Mouse (Mus musculus) kidney, postnatal 14 days (tissue): ENCODE measurements at regions not wholly inside any gene's neighbourhood (a gene's known extent, or its start where the extent isn't known, plus 50 kb on each side); places are given as distances from the start of the nearest gene placed in this dataset.
"Not testable (repeated sequence)": the region's sequence is repeated elsewhere in the genome, so short reads cannot be mapped to it uniquely, and the experiment has no call there.

ENCODE experiments used
- DNase-seq: peaks from one replicate; pipeline ENCODE4 v3.0.0; 2022; ENCODE audit warnings: mixed read lengths

GRCm38 (mm10) chr5:149815879-149816278, 137.8 kb downstream of the B3glct start:
- peak; percentile 43 for DNase-seq

GRCm38 (mm10) chr5:149818812-149819211, 140.8 kb downstream of the B3glct start:
- no peak for DNase-seq

GRCm38 (mm10) chr5:149823821-149824220, 145.8 kb downstream of the B3glct start:
- DNase-seq = no peak

- DNase-seq = no peak
Observed at GRCm38 (mm10) chr5:149827599-149827998, 149.6 kb downstream of the B3glct start.

GRCm38 (mm10) chr5:149831122-149831861, 153.3 kb downstream of the B3glct start:
- DNase-seq = peak; percentile 75

- no peak for DNase-seq
Observed at GRCm38 (mm10) chr5:149837379-149837778, 159.3 kb downstream of the B3glct start.

GRCm38 (mm10) chr5:149842491-149842890, 164.5 kb downstream of the B3glct start:
- no peak for DNase-seq

GRCm38 (mm10) chr5:149843310-149843709, 165.3 kb downstream of the B3glct start:
- no peak for DNase-seq

GRCm38 (mm10) chr5:149845256-149845655, 167.2 kb downstream of the B3glct start:
- DNase-seq = no peak

- no peak for DNase-seq
Observed at GRCm38 (mm10) chr5:149848465-149848864, 170.0 kb upstream of the Rxfp2 start.

- peak; percentile 79 for DNase-seq
Observed at GRCm38 (mm10) chr5:149851011-149851410, 167.5 kb upstream of the Rxfp2 start.

GRCm38 (mm10) chr5:149852516-149852915, 166.0 kb upstream of the Rxfp2 start:
- DNase-seq = no peak

- no peak for DNase-seq
Observed at GRCm38 (mm10) chr5:149856101-149856500, 162.4 kb upstream of the Rxfp2 start.

GRCm38 (mm10) chr5:149857019-149857418, 161.5 kb upstream of the Rxfp2 start:
- no peak for DNase-seq

- DNase-seq = peak; percentile 77
Observed at GRCm38 (mm10) chr5:149861489-149861962, 156.9 kb upstream of the Rxfp2 start.

GRCm38 (mm10) chr5:149867926-149868325, 150.5 kb upstream of the Rxfp2 start:
- DNase-seq = peak; percentile 61

- no peak for DNase-seq
Observed at GRCm38 (mm10) chr5:149869441-149869840, 149.0 kb upstream of the Rxfp2 start.

- DNase-seq = no peak
Observed at GRCm38 (mm10) chr5:149870596-149870995, 147.9 kb upstream of the Rxfp2 start.

GRCm38 (mm10) chr5:149871521-149871920, 147.0 kb upstream of the Rxfp2 start:
- no peak for DNase-seq

- DNase-seq = peak; percentile 16
Observed at GRCm38 (mm10) chr5:149873482-149874002, 144.9 kb upstream of the Rxfp2 start.

- DNase-seq = no peak
Observed at GRCm38 (mm10) chr5:149874342-149874741, 144.1 kb upstream of the Rxfp2 start.

GRCm38 (mm10) chr5:149892453-149892852, 126.0 kb upstream of the Rxfp2 start:
- not testable (repeated sequence) for DNase-seq

GRCm38 (mm10) chr5:149906927-149907326, 111.5 kb upstream of the Rxfp2 start:
- DNase-seq = no peak

- peak; percentile 27 for DNase-seq
Observed at GRCm38 (mm10) chr5:149908376-149909078, 109.9 kb upstream of the Rxfp2 start.
